Mouse (Mus musculus): Measurements from ENCODE around the gene Zdhhc7. TPM values are rescaled to one million over a fixed set of nuclear protein-coding genes. Genes with fewer than 3 reads are reported as not detected.

Gene Zdhhc7
- total and polyA plus RNA-seq, 2 experiments from 2014 or later, result 25.3 to 37.7 TPM

DNA sequence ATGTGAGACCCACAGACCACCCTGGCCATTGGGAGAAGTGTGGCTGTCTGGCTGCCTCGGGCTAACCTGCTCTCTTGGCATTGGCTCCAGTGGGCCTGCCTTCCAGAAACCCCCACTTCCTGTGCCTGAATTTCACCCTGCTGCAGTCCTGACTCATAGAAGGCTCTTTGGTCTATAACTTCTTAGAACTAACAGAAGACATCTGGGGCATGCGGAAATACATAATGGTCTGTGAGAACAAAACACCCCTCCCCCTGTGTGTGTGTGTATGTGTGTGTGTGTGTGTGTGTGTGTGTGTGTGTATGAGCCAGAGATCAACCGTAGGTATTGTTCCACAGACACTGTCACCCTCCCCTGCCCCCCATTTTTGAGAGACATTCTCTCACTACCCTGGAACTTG, 38.0 kb downstream of the Zdhhc7 start:
- Histone ChIP-seq H3K9me3 (ENCODE audit: low read length) (no peaks in the 10 kb centered on the region), H3K4me2 (ENCODE audit: low read depth, low read length) (no peak overlapping the region), H3K36me3 (ENCODE audit: insufficient read depth, low read length) (no peaks in the 10 kb centered on the region), H3K27ac (no peak overlapping the region), H3K4me3 (ENCODE audit: low read length) (no peak overlapping the region), H3K27me3 (ENCODE audit: insufficient read depth, low read length) (no peaks in the 10 kb centered on the region), H3K9ac (replicated peaks; ENCODE audit: low read length) (no peak overlapping the region), H3K4me1 (ENCODE audit: insufficient read depth, low read length) (no peaks in the 10 kb centered on the region)
- DNase-seq (ENCODE audit: low spot score) (no peak), ATAC-seq (no peak)
- no peak for TF ChIP-seq CTCF (IDR thresholded peaks at IDR 0.05; ENCODE audit: low read depth)
- 87% methylated on average over 3 of the region's 3 CpGs for WGBS

DNA sequence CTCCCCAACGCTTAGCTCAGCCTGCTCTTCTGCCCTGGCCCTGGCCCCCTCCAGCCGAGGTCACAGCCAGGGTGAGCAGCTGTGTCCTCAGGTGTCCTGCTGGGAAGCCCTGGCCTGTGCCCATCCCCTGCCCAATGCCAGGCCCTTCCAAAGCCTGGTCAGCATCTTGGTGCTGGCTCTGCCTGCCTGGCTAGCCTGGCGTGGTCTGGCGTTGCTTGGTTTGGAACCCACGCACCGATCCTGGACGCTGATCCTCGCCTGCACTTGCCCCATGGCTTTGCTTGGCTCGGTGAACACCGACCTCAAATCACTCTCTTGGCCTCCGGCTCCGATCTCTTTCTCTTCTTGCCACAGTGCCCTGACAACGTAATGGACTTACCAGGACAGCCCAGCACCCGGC, 38.5 kb downstream of the Zdhhc7 start:
- TF ChIP-seq CTCF (IDR thresholded peaks at IDR 0.05; ENCODE audit: low read depth), result no peak
- no peak overlapping the region for H3K9ac ChIP-seq (replicated peaks; ENCODE audit: low read length)
- H3K4me3 ChIP-seq (ENCODE audit: low read length), result no peak overlapping the region
- WGBS, result 91% methylated on average over 14 of the region's 14 CpGs
- H3K9me3 ChIP-seq (ENCODE audit: low read length), result no peaks in the 10 kb centered on the region
- no peak for DNase-seq (ENCODE audit: low spot score)
- no peak overlapping the region for H3K27ac ChIP-seq
- no peaks in the 10 kb centered on the region for H3K4me1 ChIP-seq (ENCODE audit: insufficient read depth, low read length)
- H3K36me3 ChIP-seq (ENCODE audit: insufficient read depth, low read length), result no peaks in the 10 kb centered on the region
- H3K4me2 ChIP-seq (ENCODE audit: low read depth, low read length), result no peak overlapping the region
- ATAC-seq, result no peak
- no peaks in the 10 kb centered on the region for H3K27me3 ChIP-seq (ENCODE audit: insufficient read depth, low read length)

DNA sequence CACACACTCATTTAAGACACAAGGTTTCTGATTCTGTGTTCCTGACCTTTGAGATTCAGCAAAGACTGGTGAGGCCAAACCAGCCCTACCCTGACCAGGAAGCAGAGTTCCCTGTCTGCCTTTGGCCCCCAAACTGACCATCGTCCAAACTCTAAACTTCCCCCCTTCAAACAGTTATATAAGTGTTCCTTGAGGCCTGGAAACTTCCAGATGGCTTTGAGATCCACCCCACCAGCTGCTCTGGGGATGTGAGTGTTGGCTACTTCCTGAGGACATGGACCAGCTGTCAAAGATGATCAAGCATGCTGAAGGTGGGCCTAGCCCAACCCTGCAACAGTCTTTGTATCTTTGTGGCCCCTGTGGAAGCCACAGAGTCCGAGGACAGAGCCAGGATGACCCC, 44.2 kb downstream of the Zdhhc7 start:
- no peaks in the 10 kb centered on the region for H3K27me3 ChIP-seq (ENCODE audit: insufficient read depth, low read length)
- H3K4me3 ChIP-seq (ENCODE audit: low read length), result no peak overlapping the region
- H3K4me1 ChIP-seq (ENCODE audit: insufficient read depth, low read length), result no peaks in the 10 kb centered on the region
- H3K4me2 ChIP-seq (ENCODE audit: low read depth, low read length), result no peak overlapping the region
- DNase-seq (ENCODE audit: low spot score) (no peak), ATAC-seq (no peak)
- no peaks in the 10 kb centered on the region for H3K36me3 ChIP-seq (ENCODE audit: insufficient read depth, low read length)
- TF ChIP-seq CTCF (IDR thresholded peaks at IDR 0.05; ENCODE audit: low read depth), result no peak
- H3K9me3 ChIP-seq (ENCODE audit: low read length), result no peaks in the 10 kb centered on the region
- no peak overlapping the region for H3K27ac ChIP-seq
- 81% methylated on average over 2 of the region's 2 CpGs for WGBS
- no peak overlapping the region for H3K9ac ChIP-seq (replicated peaks; ENCODE audit: low read length)

DNA sequence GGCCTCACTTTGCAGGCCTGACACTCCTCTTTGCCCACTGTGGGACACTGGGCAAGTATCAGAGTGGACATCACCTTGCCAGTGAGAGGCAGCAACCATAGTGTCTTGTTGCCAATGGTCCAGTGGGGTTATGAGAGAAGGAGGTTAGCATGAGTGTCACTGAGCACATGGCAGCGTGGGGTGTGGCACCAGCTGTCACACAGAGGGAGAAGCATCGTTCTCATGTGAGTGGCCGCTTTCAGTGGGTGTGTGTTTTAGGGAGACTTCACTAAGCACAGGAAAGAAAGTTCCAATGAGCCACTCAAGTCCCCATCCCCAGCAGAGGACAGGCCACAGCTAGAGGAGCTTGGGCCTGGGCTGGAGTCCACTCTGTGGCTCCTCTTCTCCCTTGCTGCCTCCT, 46.4 kb downstream of the Zdhhc7 start:
- H3K36me3 ChIP-seq (ENCODE audit: insufficient read depth, low read length), result no peaks in the 10 kb centered on the region
- no peak overlapping the region for H3K4me2 ChIP-seq (ENCODE audit: low read depth, low read length)
- no peak for ATAC-seq
- DNase-seq (ENCODE audit: low spot score), result no peak
- no peaks in the 10 kb centered on the region; the same call in 1 of the 2 replicates for H3K4me1 ChIP-seq (ENCODE audit: insufficient read depth, low read length)
- H3K9ac ChIP-seq (replicated peaks; ENCODE audit: low read length), result no peak overlapping the region
- 75% methylated on average over 3 of the region's 3 CpGs for WGBS
- no peak overlapping the region for H3K4me3 ChIP-seq (ENCODE audit: low read length)
- H3K27ac ChIP-seq, result no peak overlapping the region
- no peaks in the 10 kb centered on the region for H3K9me3 ChIP-seq (ENCODE audit: low read length)
- no peaks in the 10 kb centered on the region for H3K27me3 ChIP-seq (ENCODE audit: insufficient read depth, low read length)
- no peak for TF ChIP-seq CTCF (IDR thresholded peaks at IDR 0.05; ENCODE audit: low read depth)

DNA sequence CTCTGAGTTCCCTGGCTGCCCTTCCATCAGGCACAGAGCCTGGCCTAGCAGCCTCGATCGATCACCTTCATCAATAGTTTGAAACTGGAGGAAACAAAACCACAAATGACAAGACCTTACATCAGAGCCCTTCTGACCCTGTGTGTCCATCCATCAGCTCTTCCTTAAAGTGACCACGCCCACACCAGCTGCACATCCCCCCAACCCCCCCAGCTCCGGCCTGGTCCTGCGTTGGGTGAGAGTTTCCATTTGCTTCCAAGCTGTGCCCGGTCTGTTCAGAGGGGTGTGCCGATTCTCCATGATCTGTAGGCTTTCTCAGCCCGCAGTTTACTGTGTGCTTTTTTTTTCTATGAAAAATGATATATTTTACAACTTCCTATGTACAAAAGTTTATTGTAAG, 49.0 kb downstream of the Zdhhc7 start:
- H3K27me3 ChIP-seq (ENCODE audit: insufficient read depth, low read length), result no peaks in the 10 kb centered on the region; the same call in 1 of the 2 replicates
- no peaks in the 10 kb centered on the region for H3K9me3 ChIP-seq (ENCODE audit: low read length)
- ATAC-seq, result no peak
- H3K9ac ChIP-seq (replicated peaks; ENCODE audit: low read length), result no peak overlapping the region
- H3K27ac ChIP-seq, result no peak overlapping the region
- H3K4me3 ChIP-seq (ENCODE audit: low read length), result no peak overlapping the region
- no peak overlapping the region for H3K4me2 ChIP-seq (ENCODE audit: low read depth, low read length)
- WGBS, result 82% methylated on average over 8 of the region's 8 CpGs
- no peak for DNase-seq (ENCODE audit: low spot score)
- H3K36me3 ChIP-seq (ENCODE audit: insufficient read depth, low read length), result no peaks in the 10 kb centered on the region
- no peak for TF ChIP-seq CTCF (IDR thresholded peaks at IDR 0.05; ENCODE audit: low read depth)
- H3K4me1 ChIP-seq (ENCODE audit: insufficient read depth, low read length), result no peaks in the 10 kb centered on the region; the same call in 1 of the 2 replicates

DNA sequence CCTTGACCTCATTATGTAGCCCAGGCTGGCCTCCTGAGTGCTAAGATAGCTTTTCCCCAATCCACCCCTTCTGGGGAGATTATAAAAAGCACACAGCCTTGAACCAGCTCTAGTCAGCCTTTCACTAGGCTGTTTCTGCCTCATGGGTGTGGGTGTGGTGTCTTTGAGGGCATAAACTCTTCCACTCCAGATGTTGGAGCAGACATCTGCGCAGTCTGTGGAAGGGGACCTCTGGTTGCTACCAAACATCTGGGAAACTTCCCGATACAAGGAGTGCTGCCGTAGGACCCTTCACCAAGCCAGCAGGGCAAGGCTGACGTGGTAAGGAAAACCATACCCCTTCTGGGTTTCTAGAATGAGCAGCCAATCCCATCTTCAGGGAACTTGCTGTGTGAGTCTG, 49.4 kb downstream of the Zdhhc7 start:
- H3K4me1 ChIP-seq (ENCODE audit: insufficient read depth, low read length), result no peaks in the 10 kb centered on the region; the same call in 1 of the 2 replicates
- WGBS, result 95% methylated on average over 4 of the region's 4 CpGs
- no peak for TF ChIP-seq CTCF (IDR thresholded peaks at IDR 0.05; ENCODE audit: low read depth)
- no peak overlapping the region for H3K27ac ChIP-seq
- H3K36me3 ChIP-seq (ENCODE audit: insufficient read depth, low read length), result no peaks in the 10 kb centered on the region
- ATAC-seq (no peak), DNase-seq (ENCODE audit: low spot score) (no peak)
- H3K9me3 ChIP-seq (ENCODE audit: low read length), result no peaks in the 10 kb centered on the region
- no peaks in the 10 kb centered on the region; the same call in 1 of the 2 replicates for H3K27me3 ChIP-seq (ENCODE audit: insufficient read depth, low read length)
- no peak overlapping the region for H3K4me2 ChIP-seq (ENCODE audit: low read depth, low read length)
- H3K9ac ChIP-seq (replicated peaks; ENCODE audit: low read length), result no peak overlapping the region
- H3K4me3 ChIP-seq (ENCODE audit: low read length), result no peak overlapping the region

DNA sequence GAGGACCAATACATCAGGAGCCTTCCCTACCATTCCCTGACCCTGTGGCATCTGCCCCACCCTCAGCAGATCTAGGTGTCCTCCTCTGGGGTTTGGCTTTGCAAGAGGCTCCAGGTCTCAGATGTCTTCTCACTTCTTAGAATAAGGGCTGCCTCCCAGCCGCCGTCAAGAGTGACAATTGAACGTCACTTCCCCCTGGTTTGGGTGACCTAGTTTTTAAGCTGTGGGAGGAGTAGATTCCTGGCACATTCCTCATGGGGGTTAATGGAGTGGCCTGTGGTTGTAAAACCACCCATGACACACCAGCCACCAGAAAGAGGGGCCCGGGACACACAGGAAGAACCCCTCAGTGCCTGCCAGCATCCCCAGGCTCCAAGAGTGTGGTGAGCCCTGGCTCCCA, 50.3 kb downstream of the Zdhhc7 start:
- no peak for ATAC-seq
- Histone ChIP-seq H3K9me3 (ENCODE audit: low read length) (no peaks in the 10 kb centered on the region), H3K27me3 (ENCODE audit: insufficient read depth, low read length) (no peaks in the 10 kb centered on the region; the same call in 1 of the 2 replicates), H3K4me1 (ENCODE audit: insufficient read depth, low read length) (no peaks in the 10 kb centered on the region; the same call in 1 of the 2 replicates), H3K4me2 (ENCODE audit: low read depth, low read length) (no peak overlapping the region), H3K4me3 (ENCODE audit: low read length) (no peak overlapping the region), H3K27ac (no peak overlapping the region), H3K36me3 (ENCODE audit: insufficient read depth, low read length) (no peaks in the 10 kb centered on the region), H3K9ac (replicated peaks; ENCODE audit: low read length) (no peak overlapping the region)
- WGBS, result 72% methylated on average over 4 of the region's 4 CpGs
- no peak for TF ChIP-seq CTCF (IDR thresholded peaks at IDR 0.05; ENCODE audit: low read depth)
- no peak for DNase-seq (ENCODE audit: low spot score)

Measured in hindbrain, postnatal 0 days (tissue).